ENCODE assay signal across 8 mouse cellular contexts in genomic region chr14:56575416-56575815, GRCm38 (mm10). TPM values are rescaled to one million over a fixed set of nuclear protein-coding genes. Genes with fewer than 3 reads are reported as not detected.
A peak's percentile ranks its signal among the peaks of the same experiment; 100 is the strongest.
DNase-seq lines count a peak whose midpoint lies in the region; ATAC-seq lines count a peak whose summit lies in the region.

TSS of gene Cenpj (minus strand) at chr14:56575425.
TSS of gene Parp4 (plus strand) at chr14:56575619.

- under 1% methylated on average over 24 of the region's 24 CpGs for WGBS in hindbrain, embryonic 13.5 days

- H3K4me3 ChIP-seq in hindbrain, embryonic 13.5 days = peak within 1 kb of the TSS; percentile 45

- DNase-seq in Muller cell, postnatal 12 days (ENCODE audit: inconsistent ontology term) = peak; percentile 93
- peak; percentile 55 to 67 for DNase-seq in cerebellum, postnatal 10 days
- peak; percentile 21 to 27 for DNase-seq in frontal cortex, postnatal 14 days (ENCODE audit: low spot score in 2 of 2)
- DNase-seq in layer of hippocampus, postnatal 36 days = peak; percentile 49 to 51
- DNase-seq in lung, postnatal 36 days = peak; percentile 97
- DNase-seq in retina, postnatal 1 day = peak; percentile 81
- peak; percentile 73 to 91 for DNase-seq in urinary bladder, adult 18-20 months (ENCODE audit: low spot score in 2 of 2)

- peak within 1 kb of the TSS; percentile 62 for H3K4me2 ChIP-seq in hindbrain, embryonic 13.5 days

- H3K27me3 ChIP-seq in hindbrain, embryonic 13.5 days = 0 out of 2 replicates have a peak, but pooled peaks cover 7% of the 10 kb centered on the region

- H3K9me3 ChIP-seq in hindbrain, embryonic 13.5 days = no peaks in the 10 kb centered on the region

- H3K27ac ChIP-seq in hindbrain, embryonic 13.5 days = no peak within 1 kb of the TSS

- peak within 1 kb of the TSS; percentile 67 for H3K9ac ChIP-seq in hindbrain, embryonic 13.5 days

- H3K4me1 ChIP-seq in hindbrain, embryonic 13.5 days (replicated peaks) = peaks cover 17% of the 10 kb centered on the region

- H3K36me3 ChIP-seq in hindbrain, embryonic 13.5 days = no peaks in the 10 kb centered on the region

- ATAC-seq in hindbrain, embryonic 13.5 days (ENCODE audit: low FRiP score) = no peak

RNA-seq across cellular contexts. Expression of gene Cenpj, which starts in this region (rescaled TPM):
- 7.3 and 8.2 TPM in 2 replicates for polyA plus RNA-seq in hindbrain, embryonic 13.5 days (2015; fragmentation: Nextera tagmentation; extraction: Ambion mirVana)
- total RNA-seq in layer of hippocampus, postnatal 36 days (2021) = 1 to 10 TPM; 3.2 to 3.6 TPM

RNA-seq across cellular contexts. Expression of gene Parp4, which starts in this region (rescaled TPM):
- 1.6 and 1.7 TPM in 2 replicates for polyA plus RNA-seq in hindbrain, embryonic 13.5 days (2015; fragmentation: Nextera tagmentation; extraction: Ambion mirVana)
- total RNA-seq in layer of hippocampus, postnatal 36 days (2021) = 1 to 10 TPM; 4.3 to 5.1 TPM

Comparison
In these comparisons a context has a peak if more than half of its experiments do, and no peak if none do; other contexts are left out.
1. DNase-seq: peak in every context shown above with its lines; median percentile 97 in lung, postnatal 36 days; 93 in Muller cell, postnatal 12 days; 82 in urinary bladder, adult 18-20 months; 81 in retina, postnatal 1 day; 61 in cerebellum, postnatal 10 days; 50 in layer of hippocampus, postnatal 36 days; 24 in frontal cortex, postnatal 14 days.